Mouse (Mus musculus) spleen, postnatal 0 days (tissue): ENCODE results near the gene Itsn2. TPM values are rescaled to one million over a fixed set of nuclear protein-coding genes. Genes with fewer than 3 reads are reported as not detected.

Experiments
- polyA plus RNA-seq: library from polyadenylated mRNA; unstranded; fragments of >200 nt; fragmentation: Nextera tagmentation; extraction: Ambion mirVana; gene quantifications from 2 replicates; pipeline ENCODE4 v1.2.1, GENCODE M21; 2015

Gene Itsn2
- 30.4 and 31.6 TPM in 2 replicates for polyA plus RNA-seq

DNA sequence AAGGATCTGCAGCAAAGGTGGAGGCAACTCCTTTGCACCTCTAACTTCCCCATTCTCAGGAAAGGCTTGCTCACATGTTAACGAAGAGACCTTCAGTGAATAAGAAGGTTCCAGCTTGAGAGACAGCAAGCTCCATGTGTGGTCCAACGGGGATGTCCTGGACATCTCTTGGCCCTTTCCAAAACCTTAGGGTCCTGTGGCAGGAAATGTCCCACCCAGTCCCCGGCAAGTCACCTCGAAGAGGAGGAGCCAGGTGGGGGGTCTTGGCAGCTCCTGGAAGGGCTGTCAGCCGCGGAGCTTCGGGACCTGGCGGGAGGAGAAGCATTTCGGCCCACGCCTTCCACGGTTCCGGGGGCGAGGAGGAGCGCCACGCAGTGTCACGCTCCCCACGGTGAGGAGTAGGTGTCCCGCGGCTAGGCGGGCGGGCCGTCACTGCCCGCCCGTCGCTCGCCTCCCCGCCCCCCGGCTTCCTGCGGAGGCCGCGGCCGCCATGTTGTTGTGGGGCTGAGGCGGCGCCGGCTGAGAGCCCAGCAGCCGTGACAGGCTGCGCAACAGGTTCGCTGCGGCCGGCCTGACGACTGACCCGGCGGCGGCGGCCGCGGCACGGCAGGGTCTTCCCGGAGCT, at the start of gene Itsn2, which contains the start of gene Gm3625:
Gene Itsn2 (plus strand): TSS at position 98 of the 625 bp plus-strand sequence.
Gene Gm3625 (minus strand): TSS at position 387 of the 625 bp plus-strand sequence.

DNA sequence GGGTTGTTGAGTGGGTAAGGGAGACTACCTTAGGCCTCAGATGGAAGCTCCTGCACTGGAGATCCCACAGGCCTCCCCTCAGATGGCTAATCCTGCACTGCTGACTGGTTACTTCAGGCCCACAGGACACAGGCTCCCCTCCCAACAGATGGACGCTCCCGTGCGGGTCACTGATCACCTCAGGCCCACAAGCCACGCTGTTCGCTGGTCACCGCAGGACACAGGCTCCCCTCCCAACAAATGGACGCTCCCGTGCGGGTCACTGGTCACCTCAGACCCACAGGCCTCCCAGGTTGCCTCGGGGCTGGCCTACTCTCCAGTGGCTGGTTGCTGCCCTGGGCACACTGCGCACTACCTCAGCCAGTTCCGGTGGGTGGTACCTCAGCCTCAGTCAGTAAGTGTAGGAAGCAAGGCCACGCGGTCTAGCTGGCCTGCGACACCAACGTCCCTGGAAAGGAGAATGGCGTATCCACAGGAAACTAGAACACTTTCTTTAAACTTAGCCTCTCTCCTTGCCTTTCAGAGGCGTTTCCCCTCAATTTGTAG, 145.7 kb downstream of the Itsn2 start, which contains the start of gene Fam228a:
Gene Fam228a (minus strand): TSS at position 400 of the 546 bp plus-strand sequence.

Other genes starting within 250 kb of the Itsn2 start
- gene Ncoa1, start 115.5 kb upstream of the Itsn2 start, polyA plus RNA-seq: 3.8 and 5.2 TPM in 2 replicates
- gene Gm3625, start 289 bp downstream of the Itsn2 start, polyA plus RNA-seq: not detected in 2 replicates
- gene Fam228a, start 145.8 kb downstream of the Itsn2 start, polyA plus RNA-seq: 0.05 and 0.24 TPM in 2 replicates
- 1.7 and 1.8 TPM in 2 replicates for gene Pfn4, start 176.4 kb downstream of the Itsn2 start, polyA plus RNA-seq
- gene Fam228b, start 176.6 kb downstream of the Itsn2 start, polyA plus RNA-seq: 1.3 and 1.5 TPM in 2 replicates
- 284 and 288 TPM in 2 replicates for gene Sf3b6, start 224.9 kb downstream of the Itsn2 start, polyA plus RNA-seq
- gene Fkbp1b, start 249.0 kb downstream of the Itsn2 start, polyA plus RNA-seq: 3.7 and 4.4 TPM in 2 replicates